In the genomic region with DNA sequence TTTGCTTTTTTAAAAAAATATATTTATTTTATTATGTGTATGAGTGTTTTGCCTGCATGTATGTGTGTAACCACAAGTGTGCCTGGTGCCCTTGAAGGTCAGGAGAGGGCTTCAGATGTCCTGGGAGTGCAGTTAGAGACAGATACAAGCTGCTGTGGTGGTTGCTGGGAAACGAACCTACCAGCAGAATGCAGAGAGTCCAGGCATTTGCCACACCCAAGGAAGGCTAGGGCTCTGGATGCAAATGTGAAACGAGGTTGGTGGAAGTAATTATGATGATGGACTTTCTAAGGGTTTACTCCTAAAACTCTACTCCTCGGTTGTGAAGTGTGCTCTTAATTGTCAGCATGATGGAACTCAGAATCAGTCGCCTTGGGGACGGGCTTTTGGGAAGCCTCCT, we compare ENCODE assay signal across 9 mouse cellular contexts. TPM values are rescaled to one million over a fixed set of nuclear protein-coding genes. Genes with fewer than 3 reads are reported as not detected.
DNase-seq lines count a peak whose midpoint lies in the region; ATAC-seq and TF ChIP-seq lines count a peak whose summit lies in the region.
"Had no signal": no experiment of that assay in that cellular context is flagged by ENCODE, and none has a peak within 500 bp of the region (broad histone marks: within the 10 kb centered on the region; RNA-seq: fewer than 3 reads in every experiment).

No protein-coding gene starts in this region.

- 0 out of 2 replicates have a peak, but pooled peaks cover 8% of the 10 kb centered on the region for H3K36me3 ChIP-seq in kidney, embryonic 15.5 days
- H3K36me3 ChIP-seq in hindbrain, embryonic 14.5 days (replicated peaks; ENCODE audit: control insufficient read depth, insufficient read depth): no peaks in the 10 kb centered on the region
- peaks cover 3% of the 10 kb centered on the region; the same call in 1 of the 2 replicates for H3K36me3 ChIP-seq in liver, postnatal 0 days (replicated peaks; ENCODE audit: insufficient read depth, low read length)
- H3K36me3 ChIP-seq: embryonic facial prominence, embryonic 15.5 days; heart, embryonic 15.5 days had no signal

- TF ChIP-seq EP300 in liver, postnatal 0 days (IDR thresholded peaks at IDR 0.05; ENCODE audit: low read depth): no peak

- 71% methylated on average over 5 of the region's 5 CpGs for WGBS in kidney, embryonic 15.5 days
- 71% methylated on average over 5 of the region's 5 CpGs for WGBS in hindbrain, embryonic 14.5 days
- 75% methylated on average over 5 of the region's 5 CpGs for WGBS in liver, postnatal 0 days (ENCODE audit: insufficient replicate concordance)

- H3K27me3 ChIP-seq in kidney, embryonic 15.5 days: no peaks in the 10 kb centered on the region
- H3K27me3 ChIP-seq in hindbrain, embryonic 14.5 days (ENCODE audit: control insufficient read depth, insufficient read depth, low read length): no peaks in the 10 kb centered on the region
- no peaks in the 10 kb centered on the region for H3K27me3 ChIP-seq in liver, postnatal 0 days (ENCODE audit: insufficient read depth, low read length)
- H3K27me3 ChIP-seq: embryonic facial prominence, embryonic 15.5 days; heart, embryonic 15.5 days had no signal

- no peak for DNase-seq in kidney, postnatal 36 days
- DNase-seq in R1 (ENCODE audit: low read depth, low spot score): peak; percentile 54
- DNase-seq in hindbrain, embryonic 14.5 days (ENCODE audit: low spot score): no peak
- DNase-seq in liver, postnatal 0 days: no peak
- DNase-seq in right cerebral cortex, adult 2 months (ENCODE audit: low spot score in 2 of 2): no peak

- peak overlapping the region; percentile 76 for H3K4me2 ChIP-seq in kidney, embryonic 15.5 days
- H3K4me2 ChIP-seq in hindbrain, embryonic 14.5 days (replicated peaks): peak overlapping the region; percentile 70
- H3K4me2 ChIP-seq in liver, postnatal 0 days (ENCODE audit: low read depth, low read length): peak overlapping the region; percentile 93

- no peaks in the 10 kb centered on the region for H3K9me3 ChIP-seq in kidney, embryonic 15.5 days (replicated peaks)
- H3K9me3 ChIP-seq in hindbrain, embryonic 14.5 days (ENCODE audit: control insufficient read depth, low read length): no peaks in the 10 kb centered on the region
- H3K9me3 ChIP-seq in liver, postnatal 0 days (ENCODE audit: low read length): no peaks in the 10 kb centered on the region
- H3K9me3 ChIP-seq: embryonic facial prominence, embryonic 15.5 days; heart, embryonic 15.5 days had no signal

- peaks cover 21% of the 10 kb centered on the region for H3K4me1 ChIP-seq in kidney, embryonic 15.5 days
- H3K4me1 ChIP-seq in hindbrain, embryonic 14.5 days (replicated peaks; ENCODE audit: control insufficient read depth, insufficient read depth, low read length): peaks cover 21% of the 10 kb centered on the region
- peaks cover 16% of the 10 kb centered on the region for H3K4me1 ChIP-seq in liver, postnatal 0 days (ENCODE audit: insufficient read depth)

- no peak overlapping the region for H3K27ac ChIP-seq in kidney, embryonic 15.5 days
- no peak overlapping the region for H3K27ac ChIP-seq in hindbrain, embryonic 14.5 days
- no peak overlapping the region for H3K27ac ChIP-seq in liver, postnatal 0 days (ENCODE audit: low read depth)

- H3K9ac ChIP-seq in kidney, embryonic 15.5 days: no peak overlapping the region
- H3K9ac ChIP-seq in hindbrain, embryonic 14.5 days: no peak overlapping the region
- H3K9ac ChIP-seq in liver, postnatal 0 days (replicated peaks): no peak overlapping the region

- ATAC-seq in kidney, embryonic 15.5 days (replicated peaks; ENCODE audit: low FRiP score): no peak
- no peak for ATAC-seq in hindbrain, embryonic 14.5 days (ENCODE audit: low FRiP score)
- ATAC-seq in liver, postnatal 0 days: no peak
- no peak for ATAC-seq in megakaryocyte progenitor cell, adult 5-6 weeks (replicated peaks; ENCODE audit: poor library complexity)

- TF ChIP-seq CTCF in liver, postnatal 0 days (IDR thresholded peaks at IDR 0.05; ENCODE audit: low read depth): no peak

- peak overlapping the region; percentile 91; the same call in 1 of the 2 replicates for H3K4me3 ChIP-seq in kidney, embryonic 15.5 days (replicated peaks)
- H3K4me3 ChIP-seq in hindbrain, embryonic 14.5 days (replicated peaks; ENCODE audit: low read length): no peak overlapping the region
- peak overlapping the region; percentile 88 for H3K4me3 ChIP-seq in liver, postnatal 0 days (ENCODE audit: low read depth, low read length)

RNA-seq across cellular contexts. Expression of a gene that starts 1.4 kb away (rescaled TPM):
- polyA plus RNA-seq in kidney, embryonic 15.5 days (2015; fragmentation: Nextera tagmentation; extraction: Ambion mirVana): 51.7 and 56.6 TPM in 2 replicates
- polyA plus RNA-seq in hindbrain, embryonic 14.5 days (2014; fragmentation: Nextera tagmentation; extraction: Ambion mirVana): 50.7 and 51.1 TPM in 2 replicates
- 29.2 and 33.9 TPM in 2 replicates for polyA plus RNA-seq in liver, postnatal 0 days (2015; fragmentation: Nextera tagmentation; extraction: Ambion mirVana)
- 42.0 and 53.0 TPM in 2 replicates for total RNA-seq in megakaryocyte progenitor cell, adult 5-6 weeks (2015)
- total RNA-seq in megakaryocyte progenitor cell, adult 5-6 weeks (2017): 76.3 and 91.4 TPM in 2 replicates
